Mouse (Mus musculus) kidney, adult 2 months (tissue): ENCODE measurements around the gene Fam222b.

Experiments
- CTCF ChIP-seq: fragments of 200-500 bp; conservative IDR thresholded peaks from 2 replicates; pipeline ENCODE4 v1.5.1; 2011; ENCODE audit warnings: low read depth, mild to moderate bottlenecking, control low read depth, low read length, moderate library complexity, mixed read lengths; ENCODE audit not compliant: insufficient read depth, insufficient read length
- POLR2A ChIP-seq: fragments of 200-500 bp; IDR thresholded peaks from one replicate; pipeline ENCODE4 v1.6.1; 2011; ENCODE audit warnings: low read depth, low read length, control low read depth

- TF ChIP-seq CTCF (no peak), POLR2A (no peak)
These were observed 43.6 kb downstream of the Fam222b start for GRCm38 (mm10) chr11:78138023-78138422.
